Mouse (Mus musculus) embryonic facial prominence, embryonic 11.5 days (tissue): ENCODE results near the gene Ube2n. TPM values are rescaled to one million over a fixed set of nuclear protein-coding genes. Genes with fewer than 3 reads are reported as not detected.
A peak's percentile ranks its signal among the peaks of the same experiment; 100 is the strongest.
"Not testable (repeated sequence)": the region's sequence is repeated elsewhere in the genome, so short reads cannot be mapped to it uniquely, and the experiment has no call there.

Experiments
- ATAC-seq: fragments of 200-750 bp; cut with Nextera tagmentation; replicated peaks from 2 replicates; pipeline ENCODE4 v1.8.0; 2017; ENCODE audit warnings: low read depth; ENCODE audit not compliant: insufficient number of reproducible peaks, low FRiP score, low TSS enrichment
- DNase-seq: peaks from one replicate; pipeline ENCODE4 v3.0.0-alpha.2; 2015; ENCODE audit warnings: low spot score
- H3K27ac ChIP-seq: fragments of 300-500 bp; sonication (generic); replicated peaks from 2 replicates; pipeline ENCODE4 v1.5.1; 2014; ENCODE audit warnings: mild to moderate bottlenecking, low read depth, low read length, control low read depth
- H3K27me3 ChIP-seq: fragments of 300-500 bp; sonication (generic); 2 replicates; pipeline ENCODE4 v1.6.1; 2014; ENCODE audit warnings: mild to moderate bottlenecking, low read length, moderate library complexity, mixed read lengths; ENCODE audit not compliant: control insufficient read depth, insufficient read depth
- H3K36me3 ChIP-seq: fragments of 300-500 bp; sonication (generic); replicated peaks from 2 replicates; pipeline ENCODE4 v1.6.1; 2014; ENCODE audit warnings: low read depth, mild to moderate bottlenecking, low read length, moderate library complexity, mixed read lengths; ENCODE audit not compliant: control insufficient read depth, insufficient read depth
- H3K4me1 ChIP-seq: fragments of 300-500 bp; sonication (generic); 2 replicates; pipeline ENCODE4 v1.6.1; 2014; ENCODE audit warnings: low read length, mixed read lengths; ENCODE audit not compliant: control insufficient read depth, insufficient read depth
- H3K4me2 ChIP-seq: fragments of 300-500 bp; sonication (generic); 2 replicates; pipeline ENCODE4 v1.6.1; 2014; ENCODE audit warnings: low read depth, mild to moderate bottlenecking, control low read depth, low read length, moderate library complexity
- H3K4me3 ChIP-seq: fragments of 300-500 bp; sonication (generic); 2 replicates; pipeline ENCODE4 v1.5.1; 2014; ENCODE audit warnings: low read depth, low read length, control low read depth
- H3K9ac ChIP-seq: fragments of 300-500 bp; sonication (generic); replicated peaks from 2 replicates; pipeline ENCODE4 v1.6.1; 2014; ENCODE audit warnings: mild to moderate bottlenecking, control low read depth, low read length
- H3K9me3 ChIP-seq: fragments of 300-500 bp; sonication (generic); replicated peaks from 2 replicates; pipeline ENCODE4 v1.6.1; 2016; ENCODE audit warnings: mild to moderate bottlenecking, low read length, inconsistent platforms, mixed read lengths; ENCODE audit not compliant: control insufficient read depth
- WGBS: fragments of 180-500 bp; shearing (Covaris S2); extraction: QIAGEN DNeasy Blood & Tissue Kit; methylation state at CpG from one replicate; pipeline ENCODE4 v1.1.7; 2014; 5-methylcytosine and 5-hydroxymethylcytosine counted together
- polyA plus RNA-seq: library from polyadenylated mRNA; unstranded; fragments of >200 nt; fragmentation: Nextera tagmentation; extraction: Ambion mirVana; gene quantifications from 2 replicates; pipeline ENCODE4 v1.2.1, GENCODE M21; 2014

The Ube2n gene
- polyA plus RNA-seq, 1 experiment from 2014 or later: 468 TPM

DNA sequence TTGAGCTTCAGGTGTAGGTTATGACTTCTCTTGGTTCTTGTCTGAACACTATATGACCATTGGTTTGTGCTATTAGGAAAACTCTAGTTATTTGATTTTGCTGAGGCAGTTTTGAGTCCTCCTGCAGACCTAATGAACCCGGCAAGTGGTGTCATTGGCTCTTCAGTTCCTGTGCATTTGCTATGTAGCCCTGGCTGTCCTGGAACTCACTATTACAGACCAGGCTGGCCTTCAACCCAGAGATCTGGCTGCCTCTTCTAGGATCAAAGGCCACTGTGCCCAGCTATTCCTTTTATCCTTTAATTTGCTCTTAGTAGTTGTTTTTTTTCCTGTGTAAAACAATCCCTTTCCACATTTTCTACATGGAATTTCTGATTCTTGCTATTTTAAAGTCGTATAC, 28.4 kb downstream of the Ube2n start:
- H3K4me2 ChIP-seq: no peak overlapping the region
- H3K27me3 ChIP-seq: no peaks in the 10 kb centered on the region
- no peak overlapping the region for H3K27ac ChIP-seq
- H3K4me3 ChIP-seq: no peak overlapping the region
- H3K9me3 ChIP-seq: no peaks in the 10 kb centered on the region
- no peak for DNase-seq
- H3K36me3 ChIP-seq: no peaks in the 10 kb centered on the region
- no peaks in the 10 kb centered on the region for H3K4me1 ChIP-seq
- H3K9ac ChIP-seq: no peak overlapping the region
- 95% methylated on average over 2 of the region's 2 CpGs for WGBS
- no peak for ATAC-seq

DNA sequence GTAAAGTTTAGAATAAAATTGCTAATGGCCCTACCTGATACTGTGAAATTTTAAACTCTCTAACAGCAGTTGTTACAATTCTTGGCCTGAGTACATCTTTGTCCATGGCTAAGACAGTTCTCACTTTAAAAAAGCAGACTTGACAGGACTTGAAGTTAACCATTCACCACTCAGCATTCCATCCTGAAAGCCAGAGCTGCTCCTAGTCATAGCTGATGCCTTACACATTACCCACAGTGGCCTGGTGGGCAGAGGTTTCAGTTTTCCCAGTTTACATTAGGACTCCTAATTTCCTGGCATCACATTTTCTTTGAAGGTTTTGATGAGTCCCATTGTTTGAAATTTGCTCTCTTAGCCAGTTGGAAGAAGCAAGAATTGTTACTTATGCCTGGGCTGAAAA, 29.1 kb downstream of the Ube2n start:
- Histone ChIP-seq H3K36me3 (no peaks in the 10 kb centered on the region), H3K27ac (no peak overlapping the region), H3K4me3 (no peak overlapping the region)

DNA sequence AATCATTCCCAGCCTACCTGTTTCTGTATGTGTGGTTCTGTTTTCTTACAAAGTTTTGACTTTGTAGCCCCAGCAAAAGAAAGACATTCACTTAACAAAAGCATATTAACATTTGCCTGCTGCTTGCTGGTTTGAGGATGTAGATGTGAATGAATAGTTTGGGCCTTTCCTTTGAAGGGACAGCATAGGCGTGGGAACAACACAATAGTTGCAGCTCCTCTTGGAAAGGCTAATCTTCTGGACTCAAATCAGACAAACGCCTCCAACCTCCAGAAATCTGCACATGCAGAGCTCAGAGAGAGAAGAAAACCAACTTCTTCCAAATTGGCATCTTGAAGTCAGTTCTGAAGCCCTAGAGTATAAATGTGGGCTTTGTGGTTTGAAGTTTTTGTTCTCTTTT, 29.7 kb downstream of the Ube2n start:
- Histone ChIP-seq H3K9ac (no peak overlapping the region), H3K9me3 (no peaks in the 10 kb centered on the region), H3K4me2 (no peak overlapping the region), H3K27ac (no peak overlapping the region), H3K4me1 (no peaks in the 10 kb centered on the region), H3K4me3 (no peak overlapping the region), H3K36me3 (no peaks in the 10 kb centered on the region), H3K27me3 (no peaks in the 10 kb centered on the region)
- WGBS: 82% methylated on average over 2 of the region's 2 CpGs
- ATAC-seq: no peak
- DNase-seq: no peak

More for the DNA sequence above, 29.1 kb downstream of the Ube2n start:
- no peak for ATAC-seq
- H3K4me1 ChIP-seq: no peaks in the 10 kb centered on the region
- no peaks in the 10 kb centered on the region for H3K9me3 ChIP-seq
- H3K27me3 ChIP-seq: no peaks in the 10 kb centered on the region
- H3K4me2 ChIP-seq: no peak overlapping the region
- no peak overlapping the region for H3K9ac ChIP-seq
- DNase-seq: no peak

DNA sequence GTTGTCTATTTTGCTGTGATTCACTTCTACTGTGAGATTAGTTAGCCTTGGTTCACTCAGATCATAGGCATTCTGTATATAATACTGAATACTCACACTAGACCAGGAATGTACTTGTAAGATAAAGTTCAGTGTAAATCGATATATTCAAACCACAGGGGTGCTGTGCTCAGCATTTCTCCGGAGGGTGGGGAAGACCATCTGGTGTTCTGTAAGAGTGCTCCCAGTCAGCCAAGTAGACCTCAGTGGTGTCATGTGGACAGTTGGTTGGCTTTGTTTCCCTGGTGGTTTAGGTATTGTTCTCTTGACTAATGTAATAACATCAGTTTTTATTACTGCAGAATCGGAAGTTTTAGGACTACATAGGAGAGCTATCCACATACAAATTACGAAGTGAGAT, 30.1 kb downstream of the Ube2n start:
- ATAC-seq (0 out of 2 replicates have a peak, but pooled peaks have one; percentile 44), DNase-seq (no peak)
- no peaks in the 10 kb centered on the region for H3K27me3 ChIP-seq
- no peaks in the 10 kb centered on the region for H3K9me3 ChIP-seq
- no peaks in the 10 kb centered on the region for H3K4me1 ChIP-seq
- no peak overlapping the region for H3K27ac ChIP-seq
- no peaks in the 10 kb centered on the region for H3K36me3 ChIP-seq
- 82% methylated on average over 4 of the region's 4 CpGs for WGBS
- no peak overlapping the region for H3K9ac ChIP-seq
- H3K4me2 ChIP-seq: no peak overlapping the region
- H3K4me3 ChIP-seq: no peak overlapping the region

DNA sequence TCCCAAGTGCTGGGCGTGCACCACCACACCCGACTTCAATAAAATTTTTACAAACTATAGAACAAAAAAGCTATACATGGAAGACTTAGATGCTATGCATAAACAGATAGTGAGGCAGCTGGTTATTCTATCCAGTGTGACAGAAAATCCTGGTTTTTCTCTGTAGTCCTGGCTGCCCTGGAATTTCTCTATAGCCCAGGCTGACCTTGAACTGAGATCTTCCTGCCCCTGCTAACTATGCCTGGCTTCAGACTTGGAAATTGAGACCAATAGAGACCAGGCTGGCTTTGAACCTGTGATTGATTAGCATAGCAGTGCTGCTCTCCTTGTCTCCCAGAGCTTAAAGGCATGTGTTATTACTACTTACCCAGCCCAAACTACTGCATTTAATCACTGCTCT, 31.2 kb downstream of the Ube2n start:
- H3K4me2 ChIP-seq: no peak overlapping the region
- H3K27me3 ChIP-seq: no peaks in the 10 kb centered on the region
- H3K4me1 ChIP-seq: no peaks in the 10 kb centered on the region
- H3K4me3 ChIP-seq: no peak overlapping the region
- H3K27ac ChIP-seq: no peak overlapping the region
- no peaks in the 10 kb centered on the region for H3K9me3 ChIP-seq
- no peaks in the 10 kb centered on the region for H3K36me3 ChIP-seq
- no peak for DNase-seq
- no peak for ATAC-seq
- WGBS: 89% methylated on average over 2 of the region's 2 CpGs
- no peak overlapping the region for H3K9ac ChIP-seq

DNA sequence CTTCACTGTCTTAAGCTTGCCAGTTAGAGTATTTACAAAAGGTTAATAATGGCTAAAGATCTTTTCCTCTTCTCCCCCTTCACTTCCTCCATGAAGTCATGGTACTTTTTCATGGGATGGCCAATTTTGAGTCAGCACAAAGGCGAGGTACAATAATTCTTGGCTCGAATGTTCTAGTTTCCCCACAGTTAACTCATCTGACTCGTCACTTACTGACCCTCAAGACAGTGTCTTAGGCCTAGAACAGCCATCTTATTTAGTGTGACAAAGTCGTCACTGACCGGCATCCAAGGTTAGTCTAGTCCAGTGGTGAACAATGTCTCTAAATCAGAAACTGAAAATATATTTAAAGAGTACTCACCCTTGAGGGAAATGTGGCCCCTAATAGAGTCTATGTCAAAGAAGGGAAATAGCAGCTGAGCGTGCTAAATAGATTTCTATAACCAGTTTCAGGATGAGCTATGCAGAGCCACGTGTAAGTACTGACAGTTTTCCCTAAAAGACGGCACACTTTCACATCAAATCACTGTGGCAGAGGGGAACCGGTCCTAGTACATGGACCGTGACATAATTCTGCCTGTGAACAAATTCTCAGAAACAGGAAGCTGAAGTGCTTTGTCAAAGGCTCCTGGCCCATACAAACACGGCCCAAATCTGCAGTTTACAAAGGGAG, 33.3 kb downstream of the Ube2n start:
- no peak overlapping the region for H3K4me3 ChIP-seq
- no peak overlapping the region for H3K4me2 ChIP-seq
- DNase-seq (no peak), ATAC-seq (no peak)
- H3K27me3 ChIP-seq: no peaks in the 10 kb centered on the region
- H3K4me1 ChIP-seq: no peaks in the 10 kb centered on the region
- H3K27ac ChIP-seq: no peak overlapping the region
- no peaks in the 10 kb centered on the region for H3K9me3 ChIP-seq
- no peak overlapping the region for H3K9ac ChIP-seq
- no peaks in the 10 kb centered on the region for H3K36me3 ChIP-seq
- WGBS: 84% methylated on average over 11 of the region's 11 CpGs

DNA sequence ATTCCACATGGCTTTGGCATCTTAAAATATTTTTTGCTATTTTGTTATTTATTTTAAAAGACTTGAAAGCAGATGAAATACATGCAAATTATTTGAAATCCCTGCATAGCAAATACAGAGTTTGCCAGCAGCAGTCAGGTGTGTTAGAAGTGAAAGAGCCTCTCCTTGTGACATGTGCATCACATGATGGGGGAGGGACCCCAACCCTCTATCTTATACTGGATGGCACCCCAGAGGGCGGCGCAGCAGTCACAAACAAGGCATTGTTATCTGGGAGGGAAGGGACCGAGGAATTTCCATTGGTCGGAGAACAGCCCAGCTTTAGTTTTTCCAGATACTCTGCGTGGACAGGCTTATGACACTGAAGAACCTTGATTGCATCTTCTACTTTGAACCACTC, 34.1 kb downstream of the Ube2n start:
- H3K36me3 ChIP-seq, ATAC-seq, DNase-seq: not testable (repeated sequence)

DNA sequence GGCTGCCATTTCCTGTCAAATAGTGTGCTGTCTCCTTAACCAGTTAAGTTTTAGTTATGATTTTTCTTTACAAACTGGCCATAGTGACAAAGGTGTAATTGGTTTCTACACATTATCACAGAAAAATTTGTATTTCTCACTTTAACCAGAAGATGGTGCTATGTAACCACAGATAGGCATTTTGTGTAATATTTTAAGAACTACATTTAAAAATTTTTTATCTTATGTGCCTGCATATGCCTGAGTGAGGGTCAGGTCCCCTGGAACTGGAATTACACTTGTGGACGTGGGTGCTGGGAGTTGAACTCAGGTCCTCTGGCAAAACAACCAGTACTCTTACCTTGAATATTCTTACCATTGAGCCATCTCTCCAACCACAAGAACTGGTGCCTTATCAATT, 35.6 kb downstream of the Ube2n start:
- Histone ChIP-seq H3K27me3 (no peaks in the 10 kb centered on the region), H3K4me1 (no peaks in the 10 kb centered on the region), H3K9ac (no peak overlapping the region), H3K4me3 (no peak overlapping the region), H3K36me3 (no peaks in the 10 kb centered on the region), H3K27ac (no peak overlapping the region), H3K4me2 (no peak overlapping the region), H3K9me3 (no peaks in the 10 kb centered on the region)
- peak; percentile 34 for DNase-seq
- 73% methylated on average over 1 of the region's 1 CpGs for WGBS
- ATAC-seq: no peak

More for the DNA sequence above, 34.1 kb downstream of the Ube2n start:
- H3K4me2 ChIP-seq, H3K4me3 ChIP-seq, H3K4me1 ChIP-seq, H3K27me3 ChIP-seq, H3K9ac ChIP-seq, H3K9me3 ChIP-seq, H3K27ac ChIP-seq: not testable (repeated sequence)
- 50% methylated on average over 5 of the region's 5 CpGs for WGBS
